Mouse (Mus musculus): ENCODE measurements at regions not wholly inside any gene's neighbourhood (a gene's known extent, or its start where the extent isn't known, plus 50 kb on each side); places are given as distances from the start of the nearest gene placed in this dataset.

- TF ChIP-seq CTCF (conservative IDR thresholded peaks at IDR 0.05; ENCODE audit: insufficient read depth, insufficient read length, low read depth, low read length): no peak
- no peak for TF ChIP-seq POLR2A (IDR thresholded peaks at IDR 0.05; ENCODE audit: low read depth, low read length)
Observed at GRCm38 (mm10) chr7:69513966-69514365, 764.9 kb upstream of the Arrdc4 start.
